Mouse (Mus musculus) fibroblast of lung, adult 2 months (primary cell): ENCODE measurements at regions not wholly inside any gene's neighbourhood (a gene's known extent, or its start where the extent isn't known, plus 50 kb on each side); places are given as distances from the start of the nearest gene placed in this dataset.
A peak's percentile ranks its signal among the peaks of the same experiment; 100 is the strongest.

Experiments
- DNase-seq: peaks from one replicate; pipeline ENCODE4 v3.0.0-alpha.2; 2011; ENCODE audit warnings: low read depth

GRCm38 (mm10) chr2:159539261-159539660 lies 744.7 kb downstream of the Dhx35 start:
- DNase-seq = no peak

- no peak for DNase-seq
These were observed 763.0 kb downstream of the Dhx35 start for GRCm38 (mm10) chr2:159557567-159557966.

GRCm38 (mm10) chr2:159565255-159565654 lies 768.7 kb downstream of the Gm826 start:
- DNase-seq = no peak

- no peak for DNase-seq
These were observed 768.0 kb downstream of the Gm826 start for GRCm38 (mm10) chr2:159565921-159566320.

DNA sequence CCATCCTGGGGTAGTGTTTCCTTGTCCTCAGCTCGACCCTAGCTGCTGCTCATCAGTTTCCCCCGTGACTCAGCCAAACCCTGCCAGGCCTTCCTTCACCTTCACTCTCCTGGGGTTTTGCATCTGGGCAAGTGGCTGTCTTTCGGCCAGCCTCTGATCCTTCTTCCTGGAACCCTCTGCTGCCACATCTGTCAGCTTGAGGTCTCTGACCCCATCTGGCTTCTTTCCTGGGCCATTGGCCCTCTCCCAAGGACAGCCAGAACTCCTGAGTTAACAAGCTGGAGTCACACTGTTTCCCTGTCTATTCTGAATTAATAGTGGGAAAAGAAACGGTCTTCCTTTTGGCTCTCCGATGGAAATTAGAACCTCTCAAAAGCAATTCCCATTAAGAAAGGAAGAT lies 767.5 kb downstream of the Gm826 start:
- DNase-seq = no peak

DNA sequence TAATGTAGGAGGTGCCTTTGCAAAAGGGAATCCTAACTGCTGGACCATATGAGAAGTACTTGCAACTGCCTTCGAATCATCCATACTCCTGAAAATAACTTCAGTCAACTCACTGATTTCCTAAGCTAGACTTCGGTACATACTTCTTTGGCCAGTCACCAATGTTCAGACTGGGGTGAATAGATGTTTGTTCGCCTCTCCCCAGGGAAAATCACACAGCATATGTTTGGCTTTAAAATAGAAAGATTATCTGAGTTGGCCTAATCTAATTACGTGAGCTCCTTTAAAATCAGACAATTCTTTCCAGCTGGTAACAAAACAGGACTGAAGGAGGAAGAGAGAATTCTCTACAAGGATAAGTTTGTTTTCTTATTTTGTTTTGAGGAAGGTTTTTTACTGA lies 765.6 kb downstream of the Gm826 start:
- no peak for DNase-seq

DNA sequence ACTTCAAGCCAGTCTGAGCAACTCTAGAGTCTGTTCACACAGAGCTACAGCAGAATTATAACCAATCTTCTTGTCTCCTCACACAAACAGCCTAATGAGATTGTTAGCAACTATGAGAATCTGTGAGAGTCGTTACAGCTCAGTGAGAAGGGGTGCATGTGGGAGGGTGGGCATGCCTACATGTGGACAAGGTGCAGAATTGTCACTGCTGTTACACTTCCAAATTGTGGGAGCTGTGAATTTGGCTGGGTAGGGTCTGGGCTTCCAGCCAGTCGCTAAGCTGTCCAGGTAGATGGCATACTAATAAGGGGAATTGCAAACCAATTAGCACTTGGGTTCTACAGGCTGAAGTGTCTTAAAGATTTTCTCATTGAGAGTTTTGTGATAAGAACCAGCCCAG lies 762.1 kb downstream of the Gm826 start:
- DNase-seq = no peak

DNA sequence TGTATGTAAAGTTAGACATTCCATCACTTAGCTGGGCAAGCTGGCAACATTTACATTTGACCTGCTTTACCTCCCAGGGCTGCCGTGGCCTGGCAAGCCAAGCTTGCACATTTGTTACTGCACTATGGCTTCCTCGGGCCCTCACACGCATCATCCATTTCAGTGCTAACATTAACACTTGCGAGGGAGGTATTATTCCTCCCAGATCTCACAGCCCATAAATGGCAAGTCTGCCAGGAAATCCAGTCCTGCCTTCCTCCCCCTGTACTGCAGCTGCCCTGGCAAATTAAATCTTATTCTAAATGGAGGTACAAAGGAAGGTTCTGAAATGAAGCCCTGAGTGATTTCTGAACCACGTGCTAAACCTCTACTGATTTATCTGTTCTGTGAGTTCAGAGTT lies 758.7 kb downstream of the Gm826 start:
- DNase-seq = no peak

DNA sequence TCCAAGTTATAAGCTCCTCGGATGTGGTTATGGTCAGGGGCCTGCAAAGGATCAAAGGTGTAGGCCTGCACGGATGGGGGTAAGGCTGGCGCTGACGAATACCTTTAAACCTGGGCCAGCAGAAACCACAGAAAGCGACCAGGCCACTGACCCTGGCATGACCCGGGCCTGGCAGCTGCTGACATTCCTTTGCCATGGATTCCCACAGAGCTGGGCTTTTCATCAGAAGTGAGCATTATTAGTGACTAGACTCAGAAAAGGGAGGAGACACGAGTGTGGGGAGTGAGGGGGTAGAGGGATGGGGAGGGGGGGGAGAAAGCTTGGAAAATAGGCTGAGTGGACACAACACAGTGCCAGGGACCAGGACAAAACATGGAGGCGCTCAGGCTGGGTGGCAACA lies 750.9 kb downstream of the Gm826 start:
- DNase-seq = peak; percentile 24

GRCm38 (mm10) chr2:159584641-159585040 lies 749.3 kb downstream of the Gm826 start:
- no peak for DNase-seq

- DNase-seq = no peak
These were observed 747.1 kb downstream of the Gm826 start for GRCm38 (mm10) chr2:159586697-159587473.

DNA sequence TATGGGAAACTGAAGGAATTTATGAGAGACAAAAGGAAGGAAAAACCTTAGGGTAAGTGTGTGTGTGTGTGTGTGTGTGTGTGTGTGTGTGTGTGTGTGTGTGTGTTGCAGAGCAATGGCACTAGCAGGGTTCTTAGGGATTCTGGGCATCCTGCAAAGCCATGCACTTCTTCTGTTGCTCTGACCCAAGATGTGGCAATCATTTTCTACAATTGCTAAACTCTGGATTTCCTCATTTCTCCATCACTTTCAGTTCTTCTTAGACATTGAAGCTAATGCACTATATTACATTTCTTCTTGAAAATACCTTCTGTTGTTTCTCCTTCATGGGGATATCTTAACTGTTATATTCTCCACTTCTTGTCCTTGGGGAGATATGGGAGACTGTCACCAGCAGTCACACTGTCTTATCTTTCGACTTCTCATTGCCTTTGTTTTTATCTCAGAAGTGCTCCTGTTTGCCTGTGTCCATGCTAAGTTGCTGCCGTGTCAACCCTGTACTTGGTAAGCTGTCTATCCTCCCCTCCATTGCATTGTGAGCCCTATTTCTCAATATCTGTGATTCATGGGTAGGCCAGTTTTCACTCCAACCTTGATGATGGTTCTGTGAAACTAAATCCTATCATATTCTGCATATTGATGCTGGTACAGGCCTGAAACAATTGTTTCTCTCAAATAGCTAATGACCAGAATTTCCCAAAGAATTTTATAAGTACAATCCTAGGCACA lies 742.4 kb downstream of the Gm826 start:
- DNase-seq = no peak

- DNase-seq = no peak
These were observed 741.1 kb downstream of the Gm826 start for GRCm38 (mm10) chr2:159592841-159593240.

DNA sequence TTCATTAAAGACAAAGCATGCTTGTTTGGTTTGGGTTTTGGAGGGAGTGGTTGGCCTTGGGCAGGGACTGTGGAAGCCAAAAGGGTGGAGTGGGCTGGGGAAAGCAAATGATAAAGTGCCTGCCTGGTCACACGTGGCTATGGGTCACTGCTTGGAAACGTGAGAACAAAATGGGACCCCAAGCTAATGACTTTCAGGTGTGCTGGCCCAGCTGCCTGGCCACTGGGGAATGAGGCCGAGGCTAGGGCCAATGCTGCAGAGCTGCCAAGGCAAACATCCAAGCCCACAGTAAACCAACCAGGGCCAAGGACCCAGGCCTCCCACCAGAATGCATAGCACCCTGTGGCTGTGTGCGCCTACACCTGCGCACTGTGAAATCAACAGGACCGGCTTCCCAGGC lies 737.7 kb downstream of the Gm826 start:
- peak; percentile 27 for DNase-seq

- no peak for DNase-seq
These were observed 735.9 kb downstream of the Gm826 start for GRCm38 (mm10) chr2:159598080-159598479.

DNA sequence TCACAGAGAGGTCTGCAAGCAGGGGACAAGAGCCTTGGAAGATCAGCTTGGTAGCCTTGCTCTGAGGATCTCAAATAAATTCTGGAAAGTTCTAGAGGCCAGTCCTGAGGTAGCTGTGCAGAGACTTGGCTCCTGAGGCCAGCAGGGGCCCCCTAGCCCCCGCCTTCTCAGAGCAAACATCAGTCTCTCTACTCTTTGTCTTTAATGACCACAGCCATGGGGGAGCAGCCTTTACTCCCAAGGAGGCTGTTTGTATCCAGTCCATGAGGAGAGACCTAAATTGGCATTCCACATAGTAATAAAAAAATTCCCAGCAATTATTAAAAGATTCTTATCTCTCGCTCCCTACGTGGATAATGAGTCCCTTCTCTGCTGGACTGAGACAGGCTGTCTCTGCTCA lies 726.8 kb downstream of the Gm826 start:
- DNase-seq = no peak

DNA sequence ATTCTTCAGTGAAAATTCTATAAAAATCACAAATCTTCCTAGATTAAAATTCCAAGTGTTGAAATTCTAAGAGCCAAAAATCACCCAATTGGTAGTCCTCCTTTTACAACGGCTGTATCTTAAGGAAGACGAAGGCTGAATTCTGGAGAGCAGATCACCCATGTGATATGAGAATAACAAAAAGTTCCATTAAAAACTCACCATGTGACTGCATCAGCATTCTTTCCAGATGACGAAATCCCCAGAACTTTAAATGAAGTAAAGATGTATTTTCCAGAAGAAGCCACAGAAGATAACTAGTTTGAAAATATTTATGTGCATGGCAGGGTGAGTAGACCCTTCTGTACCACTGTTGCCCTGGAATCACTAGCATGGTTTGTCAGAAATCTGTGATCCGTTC lies 723.5 kb downstream of the Gm826 start:
- no peak for DNase-seq

DNA sequence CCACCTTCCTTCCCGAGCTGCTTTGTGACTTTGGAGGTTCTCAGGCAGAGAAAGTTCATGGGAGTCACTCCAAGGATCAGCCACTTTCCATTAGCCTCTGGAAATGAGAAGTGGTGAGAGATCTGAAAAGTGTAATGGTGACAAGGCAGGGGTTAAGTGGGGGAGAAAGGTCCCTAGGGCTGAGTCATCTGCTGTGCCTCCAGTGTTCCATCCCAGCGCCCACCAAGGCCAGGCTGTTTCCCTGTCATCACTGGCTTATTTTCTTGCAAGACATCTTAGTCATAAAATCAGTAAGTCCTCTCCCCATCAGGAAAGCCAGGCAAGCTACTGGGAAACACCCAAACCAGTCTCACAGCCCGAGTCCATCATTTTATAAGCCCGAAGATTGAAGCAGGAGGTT lies 717.3 kb downstream of the Gm826 start:
- DNase-seq = no peak

DNA sequence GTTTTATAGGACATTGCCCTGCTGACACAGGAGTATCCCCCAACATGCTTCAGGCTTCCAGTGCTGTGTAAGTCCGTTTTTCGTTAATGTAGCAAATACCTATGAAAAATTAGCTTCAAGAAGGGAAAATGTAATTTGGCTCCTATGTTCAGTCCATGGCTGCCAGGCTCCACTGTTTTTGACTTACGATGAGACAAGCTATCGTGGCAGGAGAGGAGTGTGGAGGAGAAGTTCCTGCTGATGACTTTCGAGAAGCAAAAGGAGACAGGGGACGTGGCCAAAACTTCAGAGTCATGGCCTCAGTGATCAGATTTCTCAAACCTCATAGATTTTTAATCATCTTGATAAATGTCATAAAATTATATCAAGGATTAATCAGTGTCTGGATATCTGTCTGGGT lies 712.7 kb downstream of the Gm826 start:
- DNase-seq = no peak

GRCm38 (mm10) chr2:159622141-159622669 lies 711.8 kb downstream of the Gm826 start:
- DNase-seq = no peak

DNA sequence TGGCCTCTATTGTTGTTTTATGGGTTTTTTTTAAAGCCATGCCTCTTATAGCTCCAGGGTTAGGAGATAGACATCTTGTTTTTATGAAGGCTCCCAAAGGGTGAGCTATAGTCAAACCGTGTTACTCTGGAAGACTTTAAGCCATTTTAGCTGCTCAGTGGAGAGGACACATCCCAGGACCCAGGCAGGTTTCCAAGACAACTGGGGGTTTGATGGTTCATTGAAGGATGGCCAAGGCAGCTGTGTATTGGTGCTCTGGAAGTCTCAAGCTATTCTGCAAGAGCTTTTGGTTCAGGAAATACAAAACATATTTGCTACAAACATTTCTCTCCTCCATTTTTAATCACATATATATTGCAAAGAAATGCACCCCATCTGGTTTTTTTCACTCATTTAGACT lies 708.7 kb downstream of the Gm826 start:
- no peak for DNase-seq

DNA sequence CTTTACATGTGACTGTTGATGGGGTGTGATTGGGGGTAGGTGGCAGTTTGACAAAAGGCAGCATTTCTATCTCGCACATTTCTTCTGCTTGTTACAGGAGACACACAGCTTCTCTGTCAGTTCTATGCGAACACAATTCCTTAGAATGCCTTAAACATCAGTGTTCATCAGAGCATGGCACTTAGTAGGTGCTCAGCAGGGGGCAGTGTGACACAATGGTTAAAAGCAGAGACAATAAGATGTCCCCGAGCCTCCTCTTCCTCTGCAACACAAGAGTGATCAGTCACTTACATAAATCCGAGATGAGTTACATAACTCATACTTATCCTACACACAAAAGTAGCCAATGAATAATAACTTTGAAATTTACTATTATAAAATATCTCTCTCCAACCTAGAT lies 688.1 kb downstream of the Gm826 start:
- DNase-seq = peak; percentile 14

GRCm38 (mm10) chr2:159646595-159646994 lies 687.4 kb downstream of the Gm826 start:
- DNase-seq = no peak
